Mouse (Mus musculus): ENCODE data around the gene Ptgr1. TPM values are rescaled to one million over a fixed set of nuclear protein-coding genes. Genes with fewer than 3 reads are reported as not detected.

The Ptgr1 gene
- polyA plus RNA-seq (2017; shearing (Covaris generic)): under 1 TPM in 1 of 2 experiments, not detected in 1; 0.13 TPM

DNA sequence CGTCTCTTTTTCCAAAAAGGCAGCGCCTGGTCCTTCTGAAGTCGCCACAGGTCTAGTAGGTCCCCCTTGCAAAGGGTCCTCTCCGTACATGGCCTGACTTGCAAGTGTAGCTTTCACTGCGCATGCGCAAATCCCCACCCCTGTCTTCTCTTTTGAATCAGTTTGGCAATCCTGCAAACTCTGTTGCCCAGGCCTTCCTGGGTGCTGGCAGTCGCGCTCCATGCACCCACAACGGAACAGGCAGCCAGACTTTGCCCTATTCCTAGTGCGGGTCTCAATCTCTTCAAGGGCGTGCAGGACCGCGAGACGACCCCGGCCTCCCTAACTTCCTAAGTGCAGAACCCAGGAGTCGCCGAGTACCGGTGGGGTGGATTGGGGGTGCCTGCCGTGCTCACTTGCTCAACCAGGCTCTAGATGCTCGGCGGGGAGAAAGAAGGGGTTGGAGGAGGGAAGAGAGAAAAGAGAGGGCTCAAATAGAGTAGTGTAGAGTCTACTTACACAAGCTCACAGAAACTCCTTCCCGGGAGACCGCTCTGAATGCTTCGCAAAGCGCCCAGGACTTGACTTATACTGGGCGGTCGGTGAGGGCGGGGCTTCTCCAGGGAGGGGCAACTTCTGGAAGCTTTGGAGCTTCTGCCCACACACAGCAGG, at the start of gene Ptgr1:
Gene Ptgr1, minus strand, starts transcription at position 580 of the 651 bp plus-strand sequence.

DNA sequence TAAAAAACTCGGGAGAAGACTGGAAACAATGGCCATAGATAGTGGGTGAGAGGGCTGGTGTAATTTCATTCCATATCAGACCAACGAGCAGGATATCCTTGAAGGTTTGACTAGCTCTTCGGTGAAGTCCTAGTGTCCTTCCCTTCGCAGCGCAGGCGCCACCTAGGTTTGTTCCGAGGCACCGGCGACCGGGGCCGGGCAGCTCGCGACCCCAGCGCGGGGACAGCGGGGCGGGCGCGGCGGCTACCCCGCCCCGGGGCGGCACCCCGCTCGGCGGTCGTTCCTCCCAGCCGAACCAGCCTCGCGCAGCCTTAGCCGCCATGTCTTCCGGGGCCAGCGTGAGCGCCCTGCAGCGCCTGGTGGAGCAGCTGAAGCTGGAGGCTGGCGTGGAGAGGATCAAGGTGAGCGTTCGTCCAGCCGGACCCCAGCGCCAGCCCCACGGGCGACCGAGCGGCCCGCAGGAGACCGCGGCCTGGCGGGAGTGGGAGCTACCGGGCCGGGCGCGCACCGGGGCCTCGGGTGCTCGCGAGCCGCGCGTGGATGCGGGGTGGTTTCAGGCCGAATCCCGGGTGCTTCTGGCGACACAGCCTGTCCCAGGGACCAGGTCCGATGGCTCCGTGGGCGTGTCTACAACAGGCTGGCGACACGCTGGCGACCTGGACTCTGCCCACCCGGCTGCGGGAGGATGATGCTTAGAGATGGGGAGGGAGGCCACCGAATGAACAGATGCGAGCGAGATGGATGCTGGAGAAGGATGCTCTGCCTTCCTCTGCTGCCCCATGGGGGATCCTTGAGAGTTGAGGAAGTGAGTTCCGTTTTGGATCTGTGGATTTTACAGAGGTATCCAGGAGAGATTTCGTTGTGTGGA, 48.2 kb upstream of the Ptgr1 start, which contains the start of gene Gng10:
Gene Gng10, plus strand, starts transcription at position 171 of the 868 bp plus-strand sequence.

DNA sequence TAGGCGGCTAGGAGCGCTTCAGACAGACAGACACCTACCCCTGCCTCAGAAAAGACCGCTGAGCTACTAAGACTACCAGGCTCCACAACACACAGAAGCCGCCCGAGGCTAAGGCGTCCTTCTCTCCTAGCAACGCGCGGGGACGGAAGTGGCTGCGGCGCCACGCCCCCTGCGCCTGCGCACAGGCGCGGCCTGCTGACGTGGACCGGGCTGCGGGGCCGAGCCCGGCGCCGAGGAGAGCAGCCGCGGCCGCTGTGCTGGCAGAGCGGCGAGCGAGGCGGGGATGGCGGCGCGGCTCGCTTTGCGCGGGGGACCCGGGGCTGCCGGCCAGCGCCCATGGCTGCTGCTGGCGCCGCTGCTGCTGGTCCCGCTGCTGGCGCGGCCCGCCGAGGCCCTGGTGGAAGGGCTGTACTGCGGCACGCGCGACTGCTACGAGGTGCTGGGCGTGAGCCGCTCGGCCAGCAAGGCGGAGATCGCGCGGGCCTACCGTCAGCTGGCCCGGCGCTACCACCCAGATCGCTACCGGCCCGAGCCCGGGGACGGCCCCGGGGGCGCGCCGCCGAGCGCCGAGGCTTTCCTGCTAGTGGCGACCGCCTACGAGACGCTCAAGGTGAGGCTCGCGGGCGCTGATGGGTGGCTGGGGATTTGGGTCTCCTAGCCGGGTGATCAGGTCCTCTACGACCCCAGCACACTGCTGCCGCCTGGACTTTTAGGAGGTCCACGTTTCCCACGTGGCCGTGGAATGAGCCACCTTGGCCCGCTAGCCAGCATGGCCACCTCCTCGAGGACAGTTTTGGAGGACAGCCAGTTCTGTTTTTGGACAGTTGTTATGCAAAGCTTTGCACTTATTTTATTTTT, 16.3 kb upstream of the Ptgr1 start, which contains the start of gene Gm20503:
Gene Gm20503, plus strand, starts transcription at position 263 of the 858 bp plus-strand sequence.

DNA sequence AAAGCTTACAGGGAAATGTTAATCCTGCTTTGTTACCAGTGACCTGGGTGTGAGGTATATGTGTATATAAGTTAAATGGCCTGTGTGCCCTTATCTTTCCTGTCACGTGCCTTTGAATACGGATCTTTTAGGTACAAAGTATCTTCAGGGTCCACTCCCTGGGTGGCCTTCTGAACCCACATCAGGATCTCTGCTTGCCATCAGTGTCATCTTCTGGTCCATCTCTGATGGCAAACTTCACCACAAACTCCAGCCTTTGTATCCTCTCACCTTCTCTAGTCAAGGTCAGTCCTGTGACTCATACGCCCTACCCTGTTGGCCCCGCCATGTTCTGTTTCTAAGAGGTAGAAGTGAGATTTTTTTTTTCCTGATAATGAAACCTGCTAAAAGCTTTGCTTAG, 7.8 kb upstream of the Ptgr1 start, which contains the start of gene Dnajc25:
Gene Dnajc25, plus strand, starts transcription at position 301 of the 400 bp plus-strand sequence.

DNA sequence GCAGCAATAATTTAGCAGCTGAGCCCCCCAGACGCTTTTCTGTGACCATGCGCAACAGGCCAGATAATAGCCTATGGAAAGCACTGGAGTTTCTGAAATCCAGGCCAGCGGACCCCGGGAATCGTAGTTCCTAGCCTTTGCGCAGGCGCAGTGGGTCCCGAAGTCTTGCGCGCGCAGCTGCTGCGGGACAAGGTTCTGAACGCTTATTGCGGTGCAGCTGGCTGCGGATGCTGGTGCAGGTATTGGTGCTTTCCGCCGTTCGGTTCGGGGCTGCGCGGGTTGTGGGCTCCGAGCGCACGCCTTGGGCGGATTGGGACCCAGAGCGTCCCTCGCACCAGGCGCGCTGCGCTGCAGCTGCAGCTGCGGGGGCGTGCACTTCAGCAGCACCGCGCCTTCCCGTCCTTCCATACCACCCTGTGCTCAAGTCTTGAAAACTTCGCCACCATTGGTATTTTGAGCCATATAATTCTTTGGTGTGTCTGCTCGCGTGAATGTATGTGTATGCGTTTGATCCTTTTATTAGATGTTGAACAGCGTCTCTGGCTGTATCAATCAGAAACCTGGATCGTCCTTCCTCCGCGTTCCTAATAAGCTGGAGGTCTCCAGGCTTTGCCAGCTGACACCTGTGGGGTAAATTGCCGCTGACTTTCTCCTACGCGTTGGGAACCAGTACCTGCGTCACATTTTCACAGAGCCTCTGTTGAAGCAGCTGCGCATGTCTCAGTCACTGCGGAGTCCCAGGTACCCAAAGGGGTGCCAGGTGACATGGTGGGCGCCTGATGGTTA, 43.3 kb downstream of the Ptgr1 start, which contains the start of gene Zkscan16:
Gene Zkscan16, plus strand, starts transcription at position 209 of the 786 bp plus-strand sequence.

Other genes starting within 250 kb of the Ptgr1 start
- gene Olfr267, start 199.4 kb downstream of the Ptgr1 start, polyA plus RNA-seq (2017; shearing (Covaris generic)): not detected
- gene Ecpas, start 74.4 kb downstream of the Ptgr1 start, polyA plus RNA-seq (2017; shearing (Covaris generic)): 10 to 100 TPM; 45.0 to 61.3 TPM
- gene Zkscan16, start 43.5 kb downstream of the Ptgr1 start, polyA plus RNA-seq (2017; shearing (Covaris generic)): not detected
- 1 to 10 TPM; 7.3 TPM for gene Dnajc25, start 7.9 kb upstream of the Ptgr1 start, polyA plus RNA-seq (2017; shearing (Covaris generic))
- gene Gm20503, start 16.1 kb upstream of the Ptgr1 start, polyA plus RNA-seq (2017; shearing (Covaris generic)): 1 to 10 TPM; 5.6 to 6.1 TPM
- 100 to 1,000 TPM; 102 to 124 TPM for gene Gng10, start 48.0 kb upstream of the Ptgr1 start, polyA plus RNA-seq (2017; shearing (Covaris generic))
- under 1 TPM in 1 of 2 experiments, not detected in 1; 0.04 TPM for gene AI481877, start 151.9 kb upstream of the Ptgr1 start, polyA plus RNA-seq (2017; shearing (Covaris generic))
- 100 to 1,000 TPM in 1 of 2 experiments, 10 to 100 TPM in 1; 79.0 to 106 TPM for gene Ugcg, start 202.1 kb upstream of the Ptgr1 start, polyA plus RNA-seq (2017; shearing (Covaris generic))